Mouse (Mus musculus) brain, embryonic 14.5 days (tissue): ENCODE measurements at regions not wholly inside any gene's neighbourhood (a gene's known extent, or its start where the extent isn't known, plus 50 kb on each side); places are given as distances from the start of the nearest gene placed in this dataset.

Experiments used
- CTCF ChIP-seq: fragments of 200-500 bp; IDR thresholded peaks from 2 replicates; pipeline ENCODE4 v1.5.1; 2012; ENCODE audit warnings: inconsistent platforms, mild to moderate bottlenecking, moderate library complexity, borderline replicate concordance; ENCODE audit not compliant: insufficient read depth, insufficient read length; ENCODE audit errors: extremely low read depth
- POLR2A ChIP-seq: fragments of 200-500 bp; IDR thresholded peaks from 2 replicates; pipeline ENCODE4 v1.6.1; 2012; ENCODE audit warnings: mild to moderate bottlenecking, inconsistent platforms, borderline replicate concordance; ENCODE audit not compliant: poor library complexity, insufficient read depth, insufficient read length, severe bottlenecking; ENCODE audit errors: extremely low read depth

GRCm38 (mm10) chr17:16067858-16068257 is 237.0 kb upstream of the Rgmb start:
- no peak for TF ChIP-seq CTCF
- no peak for TF ChIP-seq POLR2A
